22 mouse cellular contexts compared by ENCODE assay signal in the genomic region with DNA sequence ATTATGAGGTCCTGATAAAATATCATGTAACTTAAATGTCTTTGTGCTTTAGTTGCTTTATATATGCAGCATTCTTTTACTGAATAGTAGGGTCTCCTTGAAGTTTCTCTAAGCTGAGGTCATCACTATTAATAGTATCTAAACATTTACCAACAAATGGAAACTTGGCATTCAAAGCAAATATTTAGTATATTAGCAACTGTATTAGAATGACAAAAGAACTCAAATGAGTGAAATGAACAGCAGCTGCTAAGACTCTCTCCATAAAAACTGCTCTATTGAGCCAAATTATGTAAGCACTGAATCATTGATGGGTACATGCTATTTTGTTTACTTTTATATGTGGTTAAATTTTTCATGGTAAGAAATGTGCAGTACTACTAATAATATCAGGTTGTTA. TPM values are rescaled to one million over a fixed set of nuclear protein-coding genes. Genes with fewer than 3 reads are reported as not detected.
DNase-seq lines count a peak whose midpoint lies in the region; ATAC-seq and TF ChIP-seq lines count a peak whose summit lies in the region.
"Had no signal": no experiment of that assay in that cellular context is flagged by ENCODE, and none has a peak within 500 bp of the region (broad histone marks: within the 10 kb centered on the region; RNA-seq: fewer than 3 reads in every experiment).

No protein-coding gene starts in this region.

- peak overlapping the region; percentile 78 for H3K27ac ChIP-seq in heart, postnatal 0 days (ENCODE audit: low read depth)
- peak overlapping the region; percentile 82 for H3K27ac ChIP-seq in liver, postnatal 0 days (ENCODE audit: low read depth)
- no peak overlapping the region for H3K27ac ChIP-seq in CH12.LX (ENCODE audit: insufficient read depth, low read depth)
- H3K27ac ChIP-seq: embryonic facial prominence, embryonic 12.5 days; forebrain, embryonic 12.5 days; hindbrain, embryonic 12.5 days; intestine, embryonic 15.5 days; neural tube, embryonic 15.5 days had no signal

- in situ Hi-C loops in CH12.LX (cut with MboI; ENCODE audit: low pct_ligation_motif_present, low pct_unique_long_range_greater_than_20kb, low sequenced_read_pairs) = no loop called here

- H3K9ac ChIP-seq in heart, postnatal 0 days (replicated peaks; ENCODE audit: low read depth, low read length) = no peak overlapping the region
- peak overlapping the region; percentile 28; the same call in 1 of the 2 replicates for H3K9ac ChIP-seq in liver, postnatal 0 days (replicated peaks)
- no peak overlapping the region for H3K9ac ChIP-seq in CH12.LX (ENCODE audit: insufficient read depth, low read depth)
- H3K9ac ChIP-seq: embryonic facial prominence, embryonic 12.5 days; forebrain, embryonic 12.5 days; hindbrain, embryonic 12.5 days; intestine, embryonic 15.5 days; neural tube, embryonic 15.5 days had no signal

- no peaks in the 10 kb centered on the region for H3K9me3 ChIP-seq in heart, postnatal 0 days (replicated peaks; ENCODE audit: control insufficient read depth, low read length)
- no peaks in the 10 kb centered on the region for H3K9me3 ChIP-seq in liver, postnatal 0 days (ENCODE audit: low read length)
- no peaks in the 10 kb centered on the region for H3K9me3 ChIP-seq in CH12.LX (replicated peaks; ENCODE audit: low read length)
- H3K9me3 ChIP-seq: embryonic facial prominence, embryonic 12.5 days; forebrain, embryonic 12.5 days; hindbrain, embryonic 12.5 days; intestine, embryonic 15.5 days; neural tube, embryonic 15.5 days had no signal

- dilution Hi-C loops in CH12.LX (cut with MboI; ENCODE audit: extremely low pct_ligation_motif_present, extremely low pct_unique_long_range_greater_than_20kb, low sequenced_read_pairs) = no loop called here

- ATAC-seq in heart, postnatal 0 days (ENCODE audit: insufficient read depth, low read depth) = no peak
- ATAC-seq in liver, postnatal 0 days = no peak
- ATAC-seq: intestine, embryonic 15.5 days; Patski had no signal

- H3K36me3 ChIP-seq in heart, postnatal 0 days (replicated peaks; ENCODE audit: control insufficient read depth, insufficient read depth, low read length) = no peaks in the 10 kb centered on the region
- no peaks in the 10 kb centered on the region for H3K36me3 ChIP-seq in liver, postnatal 0 days (replicated peaks; ENCODE audit: insufficient read depth, low read length)
- H3K36me3 ChIP-seq in CH12.LX (replicated peaks in 1 of 2; ENCODE audit: control insufficient read depth in 1 of 2, insufficient read depth in 1 of 2, low read length in 1 of 2) = no peaks in the 10 kb centered on the region
- H3K36me3 ChIP-seq: embryonic facial prominence, embryonic 12.5 days; forebrain, embryonic 12.5 days; hindbrain, embryonic 12.5 days; intestine, embryonic 15.5 days; neural tube, embryonic 15.5 days had no signal

- peaks cover 33% of the 10 kb centered on the region for H3K4me1 ChIP-seq in heart, postnatal 0 days (ENCODE audit: control insufficient read depth, insufficient read depth)
- peaks cover 15% of the 10 kb centered on the region for H3K4me1 ChIP-seq in liver, postnatal 0 days (ENCODE audit: insufficient read depth)
- peaks cover 4 to 13% of the 10 kb centered on the region in 2 experiments; a peak in 3 of 4 replicates for H3K4me1 ChIP-seq in CH12.LX (ENCODE audit: control insufficient read depth in 1 of 2, insufficient read depth in 2 of 2)
- H3K4me1 ChIP-seq: embryonic facial prominence, embryonic 12.5 days; intestine, embryonic 15.5 days; neural tube, embryonic 15.5 days had no signal

- H3K4me3 ChIP-seq in heart, postnatal 0 days (ENCODE audit: low read depth, low read length) = 0 out of 2 replicates have a peak overlapping the region, but pooled peaks have one; percentile 5
- peak overlapping the region; percentile 26 for H3K4me3 ChIP-seq in liver, postnatal 0 days (ENCODE audit: low read depth, low read length)
- no peak overlapping the region for H3K4me3 ChIP-seq in CH12.LX (replicated peaks in 1 of 3; ENCODE audit: low read depth in 2 of 3, low read length in 2 of 3, poor library complexity in 1 of 3)
- H3K4me3 ChIP-seq: embryonic facial prominence, embryonic 12.5 days; forebrain, embryonic 12.5 days; hindbrain, embryonic 12.5 days; intestine, embryonic 15.5 days; neural tube, embryonic 15.5 days had no signal

- no peak for TF ChIP-seq CTCF in heart, postnatal 0 days (IDR thresholded peaks at IDR 0.05; ENCODE audit: low read depth)
- no peak for TF ChIP-seq CTCF in liver, postnatal 0 days (IDR thresholded peaks at IDR 0.05; ENCODE audit: low read depth)
- no peak for TF ChIP-seq CTCF in CH12.LX (conservative IDR thresholded peaks at IDR 0.05 in 1 of 2, IDR thresholded peaks at IDR 0.05 in 1 of 2; ENCODE audit: low read depth in 2 of 2, low read length in 2 of 2)

- H3K27me3 ChIP-seq in heart, postnatal 0 days (ENCODE audit: control insufficient read depth, insufficient read depth, low read length) = no peaks in the 10 kb centered on the region
- no peaks in the 10 kb centered on the region for H3K27me3 ChIP-seq in liver, postnatal 0 days (ENCODE audit: insufficient read depth, low read length)
- no peaks in the 10 kb centered on the region for H3K27me3 ChIP-seq in CH12.LX (replicated peaks)
- H3K27me3 ChIP-seq: embryonic facial prominence, embryonic 12.5 days; forebrain, embryonic 12.5 days; hindbrain, embryonic 12.5 days; intestine, embryonic 15.5 days; neural tube, embryonic 15.5 days; Patski had no signal

- no peak for TF ChIP-seq RAD21 in CH12.LX (IDR thresholded peaks at IDR 0.05; ENCODE audit: low read depth, low read length)

- TF ChIP-seq EP300 in heart, postnatal 0 days (IDR thresholded peaks at IDR 0.05; ENCODE audit: low read depth) = no peak
- TF ChIP-seq EP300 in liver, postnatal 0 days (IDR thresholded peaks at IDR 0.05; ENCODE audit: low read depth) = no peak
- no peak for TF ChIP-seq EP300 in CH12.LX (IDR thresholded peaks at IDR 0.05; ENCODE audit: low read length)

- peak; percentile 78 for DNase-seq in heart, postnatal 0 days (ENCODE audit: low spot score)
- DNase-seq in heart, postnatal 4 days = no peak
- no peak for DNase-seq in liver, postnatal 0 days
- DNase-seq in liver (no peak), 3134 (ENCODE audit: extremely low read depth, insufficient read length, low spot score) (peak; percentile 29), CH12.LX (ENCODE audit: extremely low read depth) (no peak)
- DNase-seq in kidney, adult 11 months = no peak
- no peak for DNase-seq in testis, postnatal 14 days (ENCODE audit: low spot score)
- DNase-seq: adrenal gland, adult 2 months; cerebellum, adult 11 months; cerebellum, adult 9-11 months; heart, postnatal 10 days; kidney, adult 9 months; kidney, postnatal 25 days had no signal

- no peak for TF ChIP-seq POLR2A in CH12.LX (IDR thresholded peaks at IDR 0.05; ENCODE audit: low read depth, low read length)

- no peak overlapping the region for H3K4me2 ChIP-seq in heart, postnatal 0 days (ENCODE audit: low read depth, low read length)
- H3K4me2 ChIP-seq in liver, postnatal 0 days (ENCODE audit: low read depth, low read length) = peak overlapping the region; percentile 55
- H3K4me2 ChIP-seq in CH12.LX (ENCODE audit: insufficient read depth, low read depth, poor library complexity, severe bottlenecking) = peak overlapping the region; percentile 50; the same call in 1 of the 2 replicates
- H3K4me2 ChIP-seq: embryonic facial prominence, embryonic 12.5 days; forebrain, embryonic 12.5 days; heart, embryonic 11.5 days; hindbrain, embryonic 12.5 days; intestine, embryonic 15.5 days; midbrain, embryonic 11.5 days; neural tube, embryonic 15.5 days had no signal

- peaks cover 3% of the 10 kb centered on the region; the same call in 1 of the 2 replicates for H3K79me2 ChIP-seq in CH12.LX (replicated peaks; ENCODE audit: control insufficient read depth, extremely low read depth, insufficient read depth, poor library complexity, severe bottlenecking)

TF ChIP-seq in CH12.LX, 34 proteins besides CTCF, POLR2A, EP300 and RAD21:
- TF ChIP-seq TBP (conservative IDR thresholded peaks at IDR 0.05; ENCODE audit: low read depth, low read length) (no peak), MEF2A (IDR thresholded peaks at IDR 0.05; ENCODE audit: borderline replicate concordance, low read depth, low read length) (0 out of 2 replicates have a peak, but pooled peaks have one; percentile 19), NELFE (IDR thresholded peaks at IDR 0.05; ENCODE audit: low read depth, low read length) (no peak)

RNA-seq across cellular contexts. Expression of a gene that starts 1.2 kb away (rescaled TPM):
- 17.8 and 19.0 TPM in 2 replicates for total RNA-seq in heart, postnatal 0 days (2014; rRNA removed; ENCODE audit: low replicate concordance)
- polyA plus RNA-seq in heart, postnatal 0 days (2015; fragmentation: Nextera tagmentation; extraction: Ambion mirVana) = 6.5 and 7.0 TPM in 2 replicates
- total RNA-seq in heart, postnatal 4 days (2021) = 10 to 100 TPM in 1 of 2 experiments, 1 to 10 TPM in 1; 9.6 to 10.4 TPM
- polyA plus RNA-seq in liver, postnatal 0 days (2015; fragmentation: Nextera tagmentation; extraction: Ambion mirVana) = 272 and 290 TPM in 2 replicates
- total RNA-seq in CH12.LX (2012; rRNA removed) (3.8 and 4.8 TPM in 2 replicates), CH12.LX (2014; rRNA removed) (0.28 and 0.54 TPM in 2 replicates)
- polyA plus RNA-seq in CH12.LX (2012; ENCODE audit: insufficient read length, low read depth) = 0.33 TPM in 1 of 2 replicates, not detected in the other

Comparison
In these comparisons a context has a peak if more than half of its experiments do, and no peak if none do; other contexts are left out.
1. DNase-seq: peak in heart, postnatal 0 days (single experiment) and 3134 (single experiment); none in heart, postnatal 4 days (single experiment), liver, postnatal 0 days (single experiment), liver (single experiment), CH12.LX (single experiment), kidney, adult 11 months (single experiment) and testis, postnatal 14 days (single experiment).
2. H3K4me3 ChIP-seq: peak in heart, postnatal 0 days (single experiment) and liver, postnatal 0 days (single experiment); none in CH12.LX (0 of 3).